Mouse (Mus musculus) adrenal gland, postnatal 14 days (tissue): Measurements from ENCODE around the gene Ackr1. TPM values are rescaled to one million over a fixed set of nuclear protein-coding genes. Genes with fewer than 3 reads are reported as not detected.
"Not testable (repeated sequence)": the region's sequence is repeated elsewhere in the genome, so short reads cannot be mapped to it uniquely, and the experiment has no call there.

Experiments used
- DNase-seq: peaks from one replicate; pipeline ENCODE4 v3.0.0; 2021; ENCODE audit warnings: mixed read lengths
- total RNA-seq: library from RNA; stranded (reverse); gene quantifications from 2 replicates; pipeline ENCODE4 v1.2.3, GENCODE M21; 2021

Ackr1 gene
- total RNA-seq, 1 experiment from 2014 or later, result 2.8 TPM

- no peak for DNase-seq
Observed at GRCm38 (mm10) chr1:173348527-173348926, 15.0 kb upstream of the Ackr1 start.

- DNase-seq, result no peak
Observed at GRCm38 (mm10) chr1:173345112-173345511, 11.6 kb upstream of the Ackr1 start.

DNA sequence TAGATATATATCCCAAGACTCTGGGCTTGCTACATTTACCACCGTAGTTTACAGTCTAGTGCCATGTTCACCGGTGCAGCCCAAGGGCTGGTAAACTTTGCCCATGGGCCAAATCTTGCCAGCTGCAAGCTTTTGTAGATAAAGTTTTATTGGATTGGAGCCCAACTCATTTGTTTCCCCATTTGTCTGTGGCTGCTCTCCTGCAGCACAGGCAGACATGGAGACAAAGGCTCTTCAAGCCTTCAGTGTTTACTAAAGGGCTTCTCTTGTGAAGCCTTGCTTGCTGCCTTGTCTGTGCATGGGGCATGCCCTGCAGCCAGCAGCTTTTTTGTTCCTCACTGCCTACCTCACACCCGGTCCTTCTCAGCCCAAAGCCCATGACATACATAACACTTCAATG, 10.4 kb upstream of the Ackr1 start:
- DNase-seq, result no peak

DNA sequence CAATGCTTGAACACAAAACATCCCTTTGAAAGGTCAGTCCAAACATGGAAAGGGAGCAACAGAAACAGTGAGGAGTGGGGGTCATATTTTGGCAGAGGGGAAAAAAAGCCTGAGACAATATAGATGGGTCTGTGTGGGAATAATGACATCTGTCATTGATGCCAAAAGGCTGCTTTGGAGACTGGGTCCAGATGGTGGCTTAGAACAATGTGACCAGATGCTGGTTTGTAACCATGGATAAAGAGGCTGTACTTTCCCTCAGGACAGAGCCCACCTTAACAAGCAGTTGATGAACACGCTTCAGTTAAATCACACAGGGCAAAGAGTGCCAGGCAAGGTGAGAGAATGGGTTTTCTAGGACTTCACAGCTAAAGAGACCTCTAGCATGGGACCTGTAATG, 8.9 kb upstream of the Ackr1 start:
- no peak for DNase-seq

DNA sequence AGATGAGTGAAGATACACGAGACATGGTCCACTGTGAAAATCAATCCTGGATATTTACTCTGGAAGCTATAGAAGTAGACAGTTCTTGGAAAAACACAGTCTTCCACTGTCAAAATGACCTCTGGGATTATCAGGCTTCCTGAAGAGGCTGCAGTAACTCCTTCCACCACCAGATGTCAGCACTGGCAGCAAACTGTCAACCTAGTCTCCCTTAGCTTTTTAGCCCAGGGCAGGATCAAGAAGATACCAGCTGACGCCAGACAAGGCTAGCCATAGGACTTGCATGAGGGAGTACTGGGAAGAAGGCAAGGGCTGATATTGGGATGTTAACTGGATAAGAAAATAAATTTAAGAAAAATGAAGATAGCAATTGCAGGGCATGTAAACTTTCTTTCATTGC, 6.0 kb upstream of the Ackr1 start:
- peak; percentile 59 for DNase-seq

GRCm38 (mm10) chr1:173337008-173337407, 3.5 kb upstream of the Ackr1 start:
- DNase-seq, result no peak

GRCm38 (mm10) chr1:173335903-173336302, 2.4 kb upstream of the Ackr1 start:
- DNase-seq, result no peak

DNA sequence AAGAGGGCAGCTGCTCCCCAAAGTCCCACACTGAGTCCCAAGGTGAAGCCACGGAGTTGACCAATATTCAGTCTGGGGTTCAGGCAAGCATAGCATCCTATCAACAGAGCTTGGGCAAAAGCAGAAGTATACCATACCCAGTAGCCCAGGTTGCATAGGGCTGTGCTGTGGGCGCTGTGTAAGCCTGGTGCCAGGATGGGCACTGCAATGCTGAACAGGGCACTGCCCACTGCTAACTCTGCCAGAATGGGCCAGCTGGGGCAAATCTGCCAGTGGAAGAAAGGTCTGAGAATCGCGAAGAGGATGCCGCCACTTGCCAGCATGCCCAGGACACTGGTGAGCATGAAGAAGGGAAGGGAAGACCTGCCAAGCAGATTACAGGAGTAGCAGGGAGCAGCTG, 1.1 kb downstream of the Ackr1 start:
- DNase-seq, result no peak

- no peak for DNase-seq
Observed at GRCm38 (mm10) chr1:173329743-173330142, 3.8 kb downstream of the Ackr1 start.

GRCm38 (mm10) chr1:173329185-173329584, 4.4 kb downstream of the Ackr1 start:
- DNase-seq, result no peak

DNA sequence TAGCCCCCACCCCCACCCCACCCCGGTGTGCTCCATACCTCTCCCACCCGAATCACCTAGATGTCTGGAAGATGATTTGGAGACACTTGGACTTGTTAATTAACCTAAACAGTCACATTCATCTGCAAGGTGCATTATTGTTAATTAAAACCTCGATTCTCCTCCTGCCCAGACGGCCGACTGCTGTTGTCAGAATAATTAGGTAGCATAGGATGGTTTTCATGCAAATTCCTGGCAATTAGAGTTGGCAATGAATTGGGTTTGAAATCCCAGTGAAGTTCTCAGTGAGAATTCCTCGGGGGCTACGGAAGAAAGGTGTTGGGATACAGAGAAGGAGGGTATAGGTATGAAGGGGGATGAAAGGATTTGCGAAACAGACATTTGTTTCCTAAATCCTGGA, 5.1 kb downstream of the Ackr1 start:
- DNase-seq, result no peak

DNA sequence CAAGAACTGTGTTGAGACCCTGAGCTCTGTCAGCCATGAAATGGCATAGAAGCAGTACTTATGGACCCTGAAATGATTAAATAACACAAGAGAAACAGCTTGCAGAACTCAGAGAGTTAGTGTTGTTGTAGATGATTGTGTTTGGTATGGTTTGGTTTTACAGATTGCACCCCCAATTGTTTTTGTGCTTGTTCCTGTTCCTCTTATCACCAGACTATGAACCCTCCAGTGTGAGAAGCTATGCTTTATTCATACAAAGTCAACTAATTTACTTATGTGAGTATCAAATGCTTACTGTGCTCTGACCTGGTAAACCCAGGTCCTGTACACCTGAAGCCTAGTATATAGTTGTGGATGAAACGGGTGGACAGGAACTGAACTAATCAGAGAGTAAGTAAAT, 7.0 kb downstream of the Ackr1 start:
- no peak for DNase-seq

DNA sequence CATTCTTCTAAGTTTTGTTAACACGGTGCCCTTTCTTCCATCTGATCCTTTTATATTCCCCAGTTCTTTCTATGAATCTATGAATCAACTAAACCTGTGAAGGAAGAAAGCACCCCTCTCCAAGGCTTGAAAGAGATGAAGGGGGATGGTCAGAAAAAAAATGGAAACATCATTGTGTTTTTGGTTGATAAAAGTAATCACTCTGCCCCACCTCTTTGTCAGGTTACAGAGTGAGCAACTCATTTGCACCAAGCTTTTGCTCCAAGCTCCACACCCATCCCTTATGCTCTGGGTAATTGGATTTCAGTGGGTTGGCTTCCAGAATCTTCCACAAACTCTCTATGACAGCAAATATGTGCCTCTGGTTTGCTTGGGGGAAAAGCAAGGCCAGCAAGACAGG, 8.2 kb downstream of the Ackr1 start:
- no peak for DNase-seq

- no peak for DNase-seq
Observed at GRCm38 (mm10) chr1:173324961-173325360, 8.6 kb downstream of the Ackr1 start.

GRCm38 (mm10) chr1:173323839-173324585, 9.5 kb downstream of the Ackr1 start:
- peak; percentile 55 for DNase-seq

DNA sequence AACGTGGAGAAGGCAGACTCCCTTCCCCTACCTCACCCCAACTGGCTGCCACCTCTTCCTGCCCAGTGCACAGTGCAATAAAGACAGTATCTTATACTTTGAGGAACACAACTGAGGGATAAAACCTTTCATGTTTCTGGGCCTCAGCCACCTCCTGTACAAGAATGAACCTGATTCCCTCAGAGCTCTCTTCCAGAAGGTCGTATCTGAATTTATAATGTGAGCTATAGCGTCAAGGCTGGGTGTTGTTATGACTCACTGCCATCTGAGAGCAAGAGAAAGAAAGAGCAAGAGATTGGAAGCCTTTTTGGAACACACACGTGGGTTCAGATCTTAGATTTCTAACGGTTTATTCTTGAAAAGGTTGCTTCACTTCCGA, 11.3 kb downstream of the Ackr1 start:
- DNase-seq, result no peak

- no peak for DNase-seq
Observed at GRCm38 (mm10) chr1:173321593-173322248, 11.8 kb downstream of the Ackr1 start.

GRCm38 (mm10) chr1:173317925-173318477, 15.5 kb downstream of the Ackr1 start:
- DNase-seq, result no peak

DNA sequence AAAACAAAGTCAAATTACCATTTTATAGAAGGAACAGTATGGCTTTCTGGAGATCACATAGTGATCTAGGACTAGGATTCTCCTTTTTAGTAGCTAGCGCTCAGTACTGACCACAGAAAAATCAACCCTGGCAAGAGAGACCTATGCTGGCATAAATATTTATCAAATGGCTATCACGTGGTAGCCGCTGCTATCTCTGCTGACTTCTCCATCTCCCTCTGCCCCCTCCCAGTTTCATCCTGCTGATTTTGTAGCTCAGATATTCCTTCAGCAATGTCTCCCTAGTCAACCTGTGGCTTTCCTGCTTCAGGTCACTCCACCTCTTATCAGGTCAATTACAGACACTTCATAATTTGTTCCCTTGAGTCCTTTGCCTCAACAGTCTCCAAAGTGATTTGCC, 17.8 kb downstream of the Ackr1 start:
- DNase-seq, result no peak

DNA sequence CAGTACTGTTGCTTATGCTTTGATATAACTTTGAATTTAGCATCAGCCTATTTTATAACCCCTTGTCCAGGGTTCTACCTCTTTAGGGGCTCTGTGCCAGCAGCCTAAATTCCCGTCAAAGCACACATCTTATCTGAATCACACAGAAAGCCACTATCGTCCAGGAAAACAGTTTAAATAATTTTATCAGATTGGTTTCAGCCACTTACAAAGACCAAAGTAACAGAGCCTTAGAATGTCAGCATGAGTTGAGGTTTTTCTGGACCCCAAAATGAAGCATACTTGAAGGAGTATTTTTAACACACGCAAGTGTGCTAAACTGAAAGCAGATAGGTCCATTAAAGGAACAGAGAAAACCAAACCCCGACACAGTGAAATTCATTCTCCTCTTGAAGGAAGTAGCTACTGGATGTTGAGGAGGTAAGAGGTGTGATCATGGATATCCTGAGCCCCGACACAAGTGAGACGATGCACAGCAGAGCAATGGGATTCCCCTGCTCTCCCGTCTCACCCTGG, 20.0 kb downstream of the Ackr1 start:
- not testable (repeated sequence) for DNase-seq

DNA sequence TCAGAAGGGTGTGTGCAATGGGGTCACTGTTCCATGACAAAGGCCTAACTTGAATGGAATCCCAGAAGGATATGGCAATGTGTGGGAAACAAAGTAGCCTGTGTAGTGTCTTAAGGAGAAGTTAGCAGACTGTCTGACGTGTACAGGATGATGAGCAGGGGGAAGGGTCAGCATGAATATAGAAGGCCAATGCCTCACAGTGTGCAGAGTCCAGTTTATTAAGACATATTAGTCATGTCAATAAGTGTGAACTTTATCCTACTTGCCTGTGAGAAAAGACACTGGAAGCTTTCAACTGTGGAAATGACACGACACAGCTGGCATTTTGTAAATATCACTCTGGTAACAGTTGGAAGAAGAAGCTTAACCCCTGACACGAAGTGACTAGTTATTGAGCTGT, 30.8 kb downstream of the Ackr1 start:
- DNase-seq, result not testable (repeated sequence)
